Mouse (Mus musculus) embryo, embryonic 10 days (tissue): Measurements from ENCODE around the gene Zfp934.
"Not testable (repeated sequence)": the region's sequence is repeated elsewhere in the genome, so short reads cannot be mapped to it uniquely, and the experiment has no call there.

Source experiments
- DNase-seq: peaks from one replicate; pipeline ENCODE4 v3.0.0-alpha.2; 2015; ENCODE audit warnings: low spot score

Gene Zfp934

GRCm38 (mm10) chr13:62571099-62571498, at the start of gene Zfp934:
Gene Zfp934, minus strand, starts transcription at chr13:62571199.
- DNase-seq: not testable (repeated sequence)

DNA sequence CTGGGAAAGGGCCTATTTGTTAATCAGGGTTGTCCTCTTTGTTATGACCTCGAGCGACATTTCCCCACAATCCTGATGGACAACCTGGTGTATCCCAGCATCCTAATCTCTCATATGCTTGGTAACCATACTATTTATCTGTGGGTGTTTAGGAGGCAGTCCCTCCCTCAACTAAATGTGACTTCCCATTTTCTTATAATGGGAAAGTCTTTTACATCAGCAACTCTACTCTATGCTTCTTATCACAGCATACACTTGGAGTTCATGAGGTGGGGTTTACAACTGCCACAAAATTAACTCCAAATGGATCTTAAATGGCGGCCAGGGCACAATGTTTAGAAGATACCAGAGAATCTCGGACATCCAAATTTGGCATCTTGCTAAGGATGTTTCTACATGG, 46.5 kb upstream of the Zfp934 start:
- not testable (repeated sequence) for DNase-seq

DNA sequence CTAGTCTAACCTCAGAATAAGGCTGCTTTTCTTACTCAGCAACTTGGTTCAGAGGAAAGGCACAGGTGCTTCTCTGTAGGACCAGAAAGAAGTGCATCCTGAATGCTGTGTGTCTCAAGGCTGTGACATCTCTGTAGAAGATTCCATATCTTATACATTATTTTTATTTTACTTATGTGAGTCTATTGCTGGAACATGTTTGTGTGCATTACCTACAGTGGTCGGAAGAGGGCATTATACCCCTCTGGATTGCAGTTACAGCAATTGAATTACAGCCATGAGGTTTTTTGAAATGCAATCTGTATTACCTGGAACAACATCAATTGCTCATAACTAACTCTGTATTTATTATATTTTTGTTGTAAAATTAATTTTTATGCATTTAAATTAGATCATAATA, 9.3 kb downstream of the Zfp934 start:
- DNase-seq: not testable (repeated sequence)

- not testable (repeated sequence) for DNase-seq
These were observed 12.5 kb downstream of the Zfp934 start, which contains the start of gene Zfp935 for GRCm38 (mm10) chr13:62558189-62559110. Gene Zfp935, minus strand, starts transcription at chr13:62558511.

DNA sequence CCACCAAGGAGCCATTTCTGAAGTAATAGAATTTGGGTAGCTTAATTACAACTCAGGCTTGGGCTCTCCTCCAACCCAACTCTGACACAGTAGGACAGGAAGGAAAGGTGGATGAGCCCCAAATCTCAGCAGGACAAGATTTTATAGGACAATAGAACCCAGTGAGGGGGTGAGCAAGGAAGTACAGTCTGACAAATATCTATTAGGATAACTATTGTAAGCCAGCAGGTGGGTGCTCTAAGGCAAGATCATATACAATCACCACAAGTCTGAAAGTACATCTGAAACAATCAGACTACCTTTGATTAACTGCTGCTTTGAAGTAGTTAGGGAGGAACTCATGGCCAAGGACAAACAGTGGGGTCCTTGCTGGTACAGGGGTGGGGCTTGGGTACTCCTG, 40.9 kb downstream of the Zfp934 start:
- not testable (repeated sequence) for DNase-seq

GRCm38 (mm10) chr13:62510641-62511420, 60.2 kb downstream of the Zfp934 start:
- DNase-seq: not testable (repeated sequence)

DNA sequence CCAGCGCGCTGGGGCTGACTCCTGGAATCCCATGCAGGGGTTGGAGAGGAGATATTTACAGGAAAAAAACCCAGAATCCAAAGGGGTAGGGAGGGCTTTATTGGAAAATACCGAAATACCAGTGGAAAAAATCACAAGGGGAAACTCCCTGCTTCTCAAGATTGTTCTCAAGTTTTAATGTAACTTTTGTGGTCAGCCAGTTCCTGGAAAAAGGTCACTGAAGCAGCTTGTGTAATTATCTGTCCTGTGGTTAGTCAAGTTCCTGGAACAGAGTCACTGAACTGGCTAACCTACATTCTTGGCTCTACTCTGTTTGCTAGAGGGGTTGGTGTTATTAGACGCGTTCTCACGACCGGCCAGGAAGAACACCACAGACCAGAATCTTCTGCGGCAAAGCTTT, 98.3 kb downstream of the Zfp934 start:
- not testable (repeated sequence) for DNase-seq

DNA sequence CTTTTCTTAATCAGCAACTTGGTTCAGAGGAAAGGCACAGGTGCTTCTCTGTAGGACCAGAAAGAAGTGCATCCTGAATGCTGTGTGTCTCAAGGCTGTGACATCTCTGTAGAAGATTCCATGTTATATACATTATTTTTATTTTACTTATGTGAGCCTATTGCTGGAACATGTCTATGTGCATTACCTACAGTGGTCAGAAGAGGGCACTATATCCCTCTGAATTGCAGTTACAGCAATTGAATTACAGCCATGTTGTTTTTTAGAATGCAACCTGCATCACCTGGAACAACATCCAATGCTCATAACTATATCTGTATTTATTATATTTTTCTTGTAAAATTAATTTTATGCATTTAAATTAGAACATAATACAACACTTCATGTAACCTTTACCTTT, 101.1 kb downstream of the Zfp934 start:
- DNase-seq: peak; percentile 51

GRCm38 (mm10) chr13:62466424-62467334, 104.3 kb downstream of the Zfp934 start, which contains the start of gene Gm49359:
Gene Gm49359, minus strand, starts transcription at chr13:62466832.
- DNase-seq: peak; percentile 94
